Mouse (Mus musculus) frontal cortex, postnatal 25 days (tissue): Measurements from ENCODE around the gene Foxp1.

Source experiments
- DNase-seq, 2 experiments: peaks; one replicate each; pipeline ENCODE4 v3.0.0; 2022; ENCODE audit warnings: low spot score in 2 of 2

Gene Foxp1

GRCm38 (mm10) chr6:99484197-99484725, 38.3 kb downstream of the Foxp1 start:
- no peak for DNase-seq

DNA sequence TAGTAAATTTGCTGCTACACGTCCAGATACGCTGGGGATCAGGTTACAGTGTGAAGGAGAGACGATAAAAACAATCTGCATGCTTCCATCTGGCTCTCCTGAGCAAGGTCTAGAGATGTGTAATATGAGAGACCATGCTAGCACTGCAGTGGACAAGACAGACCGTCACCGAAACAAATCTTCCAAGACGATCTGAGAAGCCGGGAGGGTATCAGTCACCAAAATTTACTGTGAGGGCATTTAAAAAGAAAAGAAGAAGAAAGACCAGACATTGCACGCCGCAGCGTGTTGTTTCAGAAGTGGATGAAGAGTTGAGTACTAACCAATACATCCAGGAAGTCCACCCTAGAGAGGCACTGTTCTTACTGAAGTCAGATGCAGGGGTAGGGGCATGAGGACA, 39.0 kb downstream of the Foxp1 start:
- no peak for DNase-seq

DNA sequence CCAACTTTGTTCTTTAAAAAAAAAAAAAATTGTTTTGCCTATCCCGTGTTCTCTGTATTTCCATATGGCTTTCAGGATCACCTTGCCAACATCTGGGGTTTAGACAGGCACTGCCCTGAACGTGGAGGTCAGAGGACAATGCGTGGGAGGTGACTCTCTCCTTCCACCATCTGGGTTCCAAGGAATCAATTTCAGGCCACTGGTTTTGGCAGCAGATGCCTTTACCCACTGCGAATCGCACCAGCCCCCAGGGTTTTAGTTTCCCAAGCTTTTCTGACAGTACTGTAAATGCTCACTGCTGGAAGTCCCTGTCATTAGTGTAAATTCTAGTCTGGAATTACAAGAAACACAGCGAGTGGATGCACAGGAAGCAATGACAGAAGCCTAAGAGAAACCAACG, 41.0 kb downstream of the Foxp1 start:
- no peak for DNase-seq

- DNase-seq, result no peak
Observed at GRCm38 (mm10) chr6:99478873-99479650, 43.5 kb downstream of the Foxp1 start.

GRCm38 (mm10) chr6:99475040-99475439, 47.5 kb downstream of the Foxp1 start:
- DNase-seq, result no peak

- no peak for DNase-seq
Observed at GRCm38 (mm10) chr6:99470906-99471305, 51.6 kb downstream of the Foxp1 start.

GRCm38 (mm10) chr6:99469134-99469834, 53.2 kb downstream of the Foxp1 start:
- no peak for DNase-seq

GRCm38 (mm10) chr6:99467831-99468230, 54.7 kb downstream of the Foxp1 start:
- no peak for DNase-seq

DNA sequence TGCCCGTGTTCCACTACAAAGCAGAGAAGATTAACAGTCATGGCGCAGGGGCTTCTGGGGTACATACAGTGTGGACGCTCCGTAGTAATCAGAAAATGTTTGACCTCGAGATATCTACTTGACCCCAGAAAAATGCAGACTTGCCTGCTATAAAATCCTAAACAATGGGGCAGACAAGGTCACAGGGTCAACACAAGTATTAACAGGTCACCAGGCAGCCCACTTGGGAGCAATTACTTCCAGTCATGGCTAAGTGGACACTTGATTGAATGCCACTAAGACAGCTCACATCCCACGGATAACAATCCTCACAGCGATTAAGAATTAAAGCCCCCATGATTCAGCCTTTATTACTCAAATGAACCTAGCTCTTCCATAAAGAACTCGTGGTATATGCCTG, 55.4 kb downstream of the Foxp1 start:
- DNase-seq, result no peak

GRCm38 (mm10) chr6:99466354-99466753, 56.2 kb downstream of the Foxp1 start:
- DNase-seq, result no peak

GRCm38 (mm10) chr6:99464449-99464848, 58.1 kb downstream of the Foxp1 start:
- DNase-seq, result no peak

DNA sequence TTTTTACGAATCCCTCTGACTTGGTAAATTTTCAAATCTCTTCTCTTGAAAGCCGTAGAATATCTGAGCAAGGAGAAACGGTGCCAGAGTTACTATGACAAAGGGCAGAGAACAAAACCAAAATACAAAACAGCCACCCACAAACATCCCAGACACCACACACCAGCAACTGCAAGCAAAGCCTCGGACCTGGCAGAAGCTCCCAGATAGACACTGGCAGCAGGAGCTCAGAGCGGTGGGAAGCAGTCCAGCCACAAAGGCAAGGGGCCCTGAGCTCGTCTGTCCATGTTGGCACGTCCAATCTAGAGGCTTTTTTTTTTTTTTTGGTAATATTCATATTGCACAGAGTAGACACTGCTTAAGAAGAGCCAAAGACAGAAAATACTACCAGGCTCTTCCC, 58.6 kb downstream of the Foxp1 start:
- no peak for DNase-seq

- no peak for DNase-seq
Observed at GRCm38 (mm10) chr6:99458775-99459174, 63.7 kb downstream of the Foxp1 start.

DNA sequence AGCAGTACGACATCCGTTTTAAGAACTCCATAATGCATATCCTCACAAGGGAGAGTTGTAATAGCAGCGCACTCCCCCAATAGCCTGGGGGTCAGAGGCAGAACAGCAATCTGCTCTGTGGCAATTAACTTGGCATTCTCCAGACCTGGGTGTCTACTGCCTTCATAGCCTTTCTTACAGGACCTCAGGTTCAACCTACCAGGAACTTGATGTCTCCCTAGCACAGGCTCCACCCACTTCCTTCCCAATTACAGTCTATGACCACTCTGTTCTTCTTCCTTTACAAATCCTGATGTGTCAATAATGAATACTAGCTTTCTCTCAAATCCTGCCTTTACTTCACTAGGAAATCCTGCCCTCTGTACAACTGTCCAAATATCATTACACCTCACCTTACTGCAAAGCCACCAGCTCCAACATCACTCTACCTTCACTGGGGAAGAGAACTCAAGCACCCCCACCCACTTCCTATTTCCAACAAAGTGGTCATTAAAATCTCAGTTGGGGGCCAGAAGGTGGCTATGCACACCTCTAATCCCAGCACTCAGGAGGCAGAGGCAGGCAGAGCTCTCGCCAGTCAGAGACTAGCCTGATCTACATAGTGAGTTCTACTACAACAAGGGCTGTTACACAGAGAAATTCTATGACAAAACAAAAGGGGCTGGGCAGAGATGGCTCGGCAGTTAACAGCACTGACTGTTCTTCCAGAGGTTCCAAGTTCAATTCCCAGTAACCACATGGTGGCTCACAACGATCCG, 68.6 kb downstream of the Foxp1 start:
- no peak for DNase-seq

DNA sequence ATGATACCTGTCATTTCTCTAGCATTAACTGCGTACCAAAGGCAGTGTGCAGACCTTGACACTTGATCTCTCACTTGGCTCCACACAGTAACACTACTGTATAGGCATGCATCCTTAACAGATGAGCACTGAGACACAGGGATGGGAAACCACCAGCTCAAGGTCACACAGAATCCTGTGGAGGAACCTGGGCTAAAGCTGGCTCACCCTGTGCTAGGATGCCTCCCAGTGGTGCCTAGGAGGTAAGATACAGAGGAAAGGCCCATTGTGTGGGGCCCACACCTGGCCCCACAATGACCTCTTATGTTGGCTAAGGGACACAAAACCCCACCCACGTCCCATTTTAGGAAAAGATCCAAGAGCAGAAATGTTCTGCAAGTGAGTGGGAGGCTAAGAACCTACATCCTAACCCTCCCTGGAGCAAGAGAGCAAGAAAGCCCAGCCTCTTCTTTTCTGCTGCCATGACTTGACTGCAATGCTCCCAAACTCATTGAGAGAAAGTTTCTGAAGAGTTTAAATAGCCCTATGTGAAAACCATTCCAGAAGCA, 69.8 kb downstream of the Foxp1 start:
- no peak for DNase-seq

DNA sequence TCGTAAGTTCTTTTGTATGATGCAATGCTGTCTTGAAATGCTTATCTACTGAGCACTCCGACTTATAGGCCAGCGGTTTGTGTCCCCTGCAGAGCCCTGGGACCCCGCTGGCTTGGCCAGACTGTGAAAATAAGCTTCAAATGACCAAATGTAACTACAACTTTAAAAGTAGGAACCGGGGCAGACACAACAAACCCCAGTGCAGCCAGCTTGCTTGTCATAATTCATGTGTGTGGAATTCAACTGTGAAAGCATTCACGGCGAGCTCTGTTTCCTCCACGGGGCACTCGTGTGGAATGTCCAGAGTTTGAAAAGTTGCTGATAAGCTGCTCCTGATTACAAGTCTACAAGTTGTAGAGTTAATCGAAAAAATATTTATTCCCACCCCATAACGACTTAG, 71.0 kb downstream of the Foxp1 start:
- no peak for DNase-seq

GRCm38 (mm10) chr6:99447447-99447846, 75.1 kb downstream of the Foxp1 start:
- DNase-seq, result no peak

- no peak for DNase-seq
Observed at GRCm38 (mm10) chr6:99446801-99447415, 75.6 kb downstream of the Foxp1 start.

DNA sequence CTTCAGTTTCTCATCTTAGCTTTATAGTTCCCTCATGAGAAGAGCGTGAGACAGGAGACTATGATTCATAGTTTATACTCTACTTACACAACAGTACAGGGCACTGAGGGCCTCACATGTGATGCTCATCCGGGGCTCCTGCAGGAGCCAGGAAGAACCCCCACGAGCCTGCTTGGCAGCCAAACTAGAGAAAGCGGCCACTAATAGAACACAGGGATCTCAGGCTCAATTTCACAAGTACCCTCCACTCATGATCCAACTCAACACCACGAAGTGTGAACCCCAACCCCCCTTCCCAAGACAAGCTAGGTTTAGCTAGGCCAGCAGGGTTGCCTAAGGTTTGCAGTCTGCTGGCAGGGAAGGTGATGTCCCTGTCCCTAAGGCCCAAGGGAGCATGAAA, 79.1 kb downstream of the Foxp1 start:
- DNase-seq, result no peak

DNA sequence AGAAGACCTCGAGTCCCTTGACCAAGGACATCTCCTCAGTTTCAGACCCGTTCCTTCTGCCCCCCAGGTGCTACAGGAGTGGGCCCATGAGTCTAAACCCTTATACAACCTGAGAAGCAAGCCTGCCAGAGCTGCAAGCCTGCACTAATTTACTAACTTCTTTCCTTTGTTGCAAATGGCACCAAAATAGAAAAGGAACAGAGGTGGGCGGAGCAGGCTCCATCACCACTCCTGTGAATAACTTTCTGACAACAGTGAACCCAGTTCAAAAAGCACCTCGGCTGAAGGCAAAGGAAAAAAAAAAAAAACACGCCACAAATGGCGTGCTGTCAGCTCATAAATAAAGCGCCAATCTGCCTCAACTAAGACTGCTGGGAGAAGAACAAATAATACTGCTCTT, 81.4 kb downstream of the Foxp1 start:
- DNase-seq, result no peak

- no peak for DNase-seq
Observed at GRCm38 (mm10) chr6:99440606-99441005, 81.9 kb downstream of the Foxp1 start.
